Mouse (Mus musculus) heart, postnatal 0 days (tissue): ENCODE data around the gene Mta3. TPM values are rescaled to one million over a fixed set of nuclear protein-coding genes. Genes with fewer than 3 reads are reported as not detected.

ENCODE experiments used
- ATAC-seq: fragments of 200-750 bp; cut with Nextera tagmentation; 2 replicates; pipeline ENCODE4 v1.8.0; 2017; ENCODE audit warnings: low read depth, moderate number of reproducible peaks, moderate library complexity; ENCODE audit not compliant: insufficient read depth
- DNase-seq: peaks from one replicate; pipeline ENCODE4 v3.0.0-alpha.2; 2016; ENCODE audit warnings: low spot score
- H3K27ac ChIP-seq: fragments of 300-500 bp; sonication (generic); 2 replicates; pipeline ENCODE4 v1.5.1; 2014; ENCODE audit warnings: low read depth, mild to moderate bottlenecking
- H3K27me3 ChIP-seq: fragments of 300-500 bp; sonication (generic); 2 replicates; pipeline ENCODE4 v1.6.1; 2014; ENCODE audit warnings: low read length, mixed read lengths; ENCODE audit not compliant: control insufficient read depth, insufficient read depth
- H3K36me3 ChIP-seq: fragments of 300-500 bp; sonication (generic); replicated peaks from 2 replicates; pipeline ENCODE4 v1.6.1; 2014; ENCODE audit warnings: low read length, mixed read lengths; ENCODE audit not compliant: control insufficient read depth, insufficient read depth
- H3K4me1 ChIP-seq: fragments of 300-500 bp; sonication (generic); 2 replicates; pipeline ENCODE4 v1.6.1; 2014; ENCODE audit warnings: antibody characterized with exemption; ENCODE audit not compliant: control insufficient read depth, insufficient read depth
- H3K4me2 ChIP-seq: fragments of 300-500 bp; sonication (generic); 2 replicates; pipeline ENCODE4 v1.6.1; 2014; ENCODE audit warnings: low read depth, mild to moderate bottlenecking, low read length, moderate library complexity
- H3K4me3 ChIP-seq: fragments of 300-500 bp; sonication (generic); 2 replicates; pipeline ENCODE4 v1.5.1; 2014; ENCODE audit warnings: low read depth, low read length
- H3K9ac ChIP-seq: fragments of 300-500 bp; sonication (generic); replicated peaks from 2 replicates; pipeline ENCODE4 v1.6.1; 2014; ENCODE audit warnings: low read depth, low read length, mixed read lengths
- H3K9me3 ChIP-seq: fragments of 300-500 bp; sonication (generic); replicated peaks from 2 replicates; pipeline ENCODE4 v1.6.1; 2016; ENCODE audit warnings: low read length; ENCODE audit not compliant: control insufficient read depth
- CTCF ChIP-seq: IDR thresholded peaks from 2 replicates; pipeline ENCODE4 v1.5.1; 2016; ENCODE audit warnings: antibody characterized with exemption, control low read depth, low read depth
- EP300 ChIP-seq: IDR thresholded peaks from 2 replicates; pipeline ENCODE4 v1.6.1; 2016; ENCODE audit warnings: antibody characterized with exemption, low read depth
- WGBS: fragments of 180-500 bp; shearing (Covaris S2); extraction: QIAGEN DNeasy Blood & Tissue Kit; methylation state at CpG from one replicate; pipeline ENCODE4 v1.1.7; 2014; 5-methylcytosine and 5-hydroxymethylcytosine counted together
- polyA plus RNA-seq: library from polyadenylated mRNA; unstranded; fragments of >200 nt; fragmentation: Nextera tagmentation; extraction: Ambion mirVana; gene quantifications from 2 replicates; pipeline ENCODE4 v1.2.1, GENCODE M21; 2015
- total RNA-seq: library from RNA; depleted of rRNA; stranded (reverse); fragments of >200 nt; gene quantifications from 2 replicates; pipeline ENCODE4 v1.2.3, GENCODE M21; 2014; ENCODE audit warnings: low replicate concordance

Gene Mta3
- total and polyA plus RNA-seq, 2 experiments from 2014 or later, result 28.3 to 34.3 TPM

- no peak for ATAC-seq
- TF ChIP-seq EP300, result no peak
- no peak for TF ChIP-seq CTCF
These were observed 37.9 kb upstream of the Mta3 start for GRCm38 (mm10) chr17:83667934-83668690.

GRCm38 (mm10) chr17:83672685-83673084, 33.3 kb upstream of the Mta3 start:
- H3K9me3 ChIP-seq, result no peaks in the 10 kb centered on the region
- DNase-seq (no peak), ATAC-seq (no peak)
- TF ChIP-seq CTCF, result no peak
- no peak for TF ChIP-seq EP300
- H3K27me3 ChIP-seq, result no peaks in the 10 kb centered on the region
- no peak overlapping the region for H3K27ac ChIP-seq
- H3K9ac ChIP-seq, result no peak overlapping the region
- 71% methylated on average over 4 of the region's 4 CpGs for WGBS
- no peaks in the 10 kb centered on the region for H3K36me3 ChIP-seq
- H3K4me1 ChIP-seq, result no peaks in the 10 kb centered on the region
- H3K4me3 ChIP-seq, result no peak overlapping the region
- no peak overlapping the region for H3K4me2 ChIP-seq

More at GRCm38 (mm10) chr17:83667934-83668690, 37.9 kb upstream of the Mta3 start:
- no peak overlapping the region for H3K4me2 ChIP-seq
- no peaks in the 10 kb centered on the region for H3K9me3 ChIP-seq
- no peak for DNase-seq
- no peaks in the 10 kb centered on the region for H3K27me3 ChIP-seq
- no peak overlapping the region for H3K4me3 ChIP-seq
- H3K4me1 ChIP-seq, result no peaks in the 10 kb centered on the region
- H3K27ac ChIP-seq, result no peak overlapping the region
- WGBS, result 69% methylated on average over 3 of the region's 3 CpGs
- no peaks in the 10 kb centered on the region for H3K36me3 ChIP-seq
- H3K9ac ChIP-seq, result no peak overlapping the region

DNA sequence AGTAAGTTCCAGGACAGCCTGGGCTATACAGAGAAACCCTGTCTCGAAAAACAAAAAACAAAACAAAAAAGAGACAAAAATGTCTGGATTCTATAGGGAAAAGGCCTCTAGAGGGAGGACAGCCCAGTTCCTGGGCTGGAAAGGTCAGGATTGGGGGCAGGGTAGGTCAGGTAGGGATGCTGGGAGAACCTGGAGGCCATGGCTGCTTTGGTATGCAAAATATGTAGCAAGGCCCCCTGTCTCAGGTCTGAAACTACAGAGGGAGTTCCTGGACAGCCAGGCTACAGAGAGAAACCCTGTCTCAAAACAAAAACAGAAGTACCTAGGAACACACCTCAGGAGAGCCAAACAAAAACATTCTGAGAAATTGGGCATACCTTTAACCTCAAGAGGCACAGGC, 28.6 kb upstream of the Mta3 start:
- TF ChIP-seq CTCF, result no peak
- no peak for TF ChIP-seq EP300
- Histone ChIP-seq H3K36me3 (no peaks in the 10 kb centered on the region), H3K9ac (no peak overlapping the region), H3K27me3 (no peaks in the 10 kb centered on the region), H3K4me2 (no peak overlapping the region), H3K4me1 (no peaks in the 10 kb centered on the region), H3K27ac (no peak overlapping the region), H3K4me3 (no peak overlapping the region), H3K9me3 (no peaks in the 10 kb centered on the region)
- ATAC-seq, result no peak
- 40% methylated on average over 1 of the region's 1 CpGs for WGBS
- no peak for DNase-seq

DNA sequence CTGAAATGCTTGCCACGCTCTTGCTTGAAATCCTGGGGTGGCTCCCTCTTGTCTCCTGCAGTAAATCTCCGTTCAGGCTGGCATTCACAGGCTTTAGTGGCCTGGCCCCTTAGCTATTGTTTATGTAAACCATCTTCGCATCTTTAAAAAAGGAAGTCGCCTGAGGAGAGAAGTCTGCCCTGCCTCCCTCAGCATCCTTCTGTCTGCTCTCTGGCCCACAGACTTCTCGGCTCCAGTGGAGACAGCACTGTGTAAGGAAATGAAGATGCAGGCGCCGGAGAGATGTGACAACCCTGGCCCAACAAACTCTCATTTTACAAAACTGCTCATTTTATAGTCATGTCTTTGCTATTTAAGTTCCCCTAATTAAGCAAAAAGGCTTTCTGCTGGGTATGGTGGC, 24.0 kb upstream of the Mta3 start:
- no peak overlapping the region for H3K27ac ChIP-seq
- TF ChIP-seq CTCF (no peak), EP300 (no peak)
- H3K4me3 ChIP-seq, result no peak overlapping the region
- H3K4me1 ChIP-seq, result no peaks in the 10 kb centered on the region
- H3K4me2 ChIP-seq, result no peak overlapping the region
- whole genome bisulfite sequencing, result 67% methylated on average over 7 of the region's 7 CpGs
- no peaks in the 10 kb centered on the region for H3K27me3 ChIP-seq
- no peaks in the 10 kb centered on the region for H3K36me3 ChIP-seq
- DNase-seq (no peak), ATAC-seq (no peak)
- H3K9me3 ChIP-seq, result no peaks in the 10 kb centered on the region
- no peak overlapping the region for H3K9ac ChIP-seq

GRCm38 (mm10) chr17:83684475-83684874, 21.5 kb upstream of the Mta3 start:
- ATAC-seq (no peak), DNase-seq (no peak)
- WGBS, result 87% methylated on average over 7 of the region's 7 CpGs
- TF ChIP-seq EP300 (no peak), CTCF (no peak)
- H3K27me3 ChIP-seq, result no peaks in the 10 kb centered on the region
- H3K4me1 ChIP-seq, result no peaks in the 10 kb centered on the region
- H3K4me2 ChIP-seq, result no peak overlapping the region
- no peaks in the 10 kb centered on the region for H3K9me3 ChIP-seq
- no peak overlapping the region for H3K9ac ChIP-seq
- H3K27ac ChIP-seq, result no peak overlapping the region
- H3K36me3 ChIP-seq, result no peaks in the 10 kb centered on the region
- H3K4me3 ChIP-seq, result no peak overlapping the region

GRCm38 (mm10) chr17:83690418-83690817, 15.5 kb upstream of the Mta3 start:
- 26% methylated on average over 2 of the region's 2 CpGs for WGBS
- no peaks in the 10 kb centered on the region for H3K36me3 ChIP-seq
- H3K27me3 ChIP-seq, result no peaks in the 10 kb centered on the region
- H3K9ac ChIP-seq, result no peak overlapping the region
- no peak overlapping the region for H3K4me3 ChIP-seq
- ATAC-seq (no peak), DNase-seq (no peak)
- TF ChIP-seq EP300, result no peak
- TF ChIP-seq CTCF, result no peak
- no peaks in the 10 kb centered on the region for H3K9me3 ChIP-seq
- H3K27ac ChIP-seq, result no peak overlapping the region
- H3K4me1 ChIP-seq, result no peaks in the 10 kb centered on the region
- no peak overlapping the region for H3K4me2 ChIP-seq
